Mouse (Mus musculus): ENCODE results near the gene Oip5.
"Not testable (repeated sequence)": the region's sequence is repeated elsewhere in the genome, so short reads cannot be mapped to it uniquely, and the experiment has no call there.

The Oip5 gene

GRCm38 (mm10) chr2:119618199-119618982 is at the start of gene Oip5, which contains the start of gene Nusap1:
Gene Oip5, minus strand, starts transcription at chr2:119618469.
Gene Nusap1, plus strand, starts transcription at chr2:119618298.
- peak; percentile 98 for DNase-seq (ENCODE audit: low spot score)

GRCm38 (mm10) chr2:119665744-119666143 is 47.5 kb upstream of the Oip5 start:
- not testable (repeated sequence) for DNase-seq (ENCODE audit: low spot score)

GRCm38 (mm10) chr2:119662220-119663182 is 44.2 kb upstream of the Oip5 start, which contains the start of gene Ndufaf1:
Gene Ndufaf1, minus strand, starts transcription at chr2:119662827.
- peak; percentile 89 for DNase-seq (ENCODE audit: low spot score)

GRCm38 (mm10) chr2:119644254-119644653 is 26.0 kb upstream of the Oip5 start:
- DNase-seq (ENCODE audit: low spot score), result no peak

GRCm38 (mm10) chr2:119641214-119641912 is 23.1 kb upstream of the Oip5 start:
- DNase-seq (ENCODE audit: low spot score), result no peak

- DNase-seq (ENCODE audit: low spot score), result no peak
Measured at GRCm38 (mm10) chr2:119636781-119637180, 18.5 kb upstream of the Oip5 start.

- DNase-seq (ENCODE audit: low spot score), result no peak
Measured at GRCm38 (mm10) chr2:119621302-119621701, 3.0 kb upstream of the Oip5 start.

GRCm38 (mm10) chr2:119619002-119619401 is 733 bp upstream of the Oip5 start:
- not testable (repeated sequence) for DNase-seq (ENCODE audit: low spot score)

- DNase-seq (ENCODE audit: low spot score), result no peak
Measured at GRCm38 (mm10) chr2:119617841-119618198, 449 bp downstream of the Oip5 start.

- DNase-seq (ENCODE audit: low spot score), result no peak
Measured at GRCm38 (mm10) chr2:119607023-119607422, 11.2 kb downstream of the Oip5 start.

GRCm38 (mm10) chr2:119605361-119605973 is 12.8 kb downstream of the Oip5 start:
- DNase-seq (ENCODE audit: low spot score), result no peak

- DNase-seq (ENCODE audit: low spot score), result no peak
Measured at GRCm38 (mm10) chr2:119603909-119604308, 14.4 kb downstream of the Oip5 start.

GRCm38 (mm10) chr2:119602488-119602887 is 15.8 kb downstream of the Oip5 start:
- DNase-seq (ENCODE audit: low spot score), result no peak

GRCm38 (mm10) chr2:119601575-119601974 is 16.7 kb downstream of the Oip5 start:
- DNase-seq (ENCODE audit: low spot score), result not testable (repeated sequence)

GRCm38 (mm10) chr2:119601027-119601426 is 17.2 kb downstream of the Oip5 start:
- DNase-seq (ENCODE audit: low spot score), result no peak

GRCm38 (mm10) chr2:119596781-119597330 is 21.4 kb downstream of the Oip5 start:
- DNase-seq (ENCODE audit: low spot score), result no peak

- DNase-seq (ENCODE audit: low spot score), result no peak
Measured at GRCm38 (mm10) chr2:119595308-119595707, 23.0 kb downstream of the Oip5 start.

- DNase-seq (ENCODE audit: low spot score), result peak; percentile 97
Measured at GRCm38 (mm10) chr2:119594113-119594981, 23.9 kb downstream of the Oip5 start.

GRCm38 (mm10) chr2:119593765-119594112 is 24.5 kb downstream of the Oip5 start:
- no peak for DNase-seq (ENCODE audit: low spot score)

- no peak for DNase-seq (ENCODE audit: low spot score)
Measured at GRCm38 (mm10) chr2:119591247-119591646, 27.0 kb downstream of the Oip5 start.
